Mouse (Mus musculus) urinary bladder, adult 2 months (tissue): Measurements from ENCODE around the gene Gm20388. TPM values are rescaled to one million over a fixed set of nuclear protein-coding genes. Genes with fewer than 3 reads are reported as not detected.
A peak's percentile ranks its signal among the peaks of the same experiment; 100 is the strongest.
"Not testable (repeated sequence)": the region's sequence is repeated elsewhere in the genome, so short reads cannot be mapped to it uniquely, and the experiment has no call there.

Source experiments
- DNase-seq: peaks from one replicate; pipeline ENCODE4 v3.0.0; 2022; ENCODE audit warnings: low spot score
- polyA plus RNA-seq: library from polyadenylated mRNA; depleted of rRNA; stranded (reverse); fragments of >200 nt; gene quantifications from 2 replicates; pipeline ENCODE4 v1.2.3, GENCODE M21; 2012

The Gm20388 gene
- polyA plus RNA-seq, 1 experiment, result 50.2 TPM

GRCm38 (mm10) chr8:123000311-123000710 lies 3089.7 kb downstream of the Gm20388 start:
- no peak for DNase-seq

- no peak for DNase-seq
Measured at GRCm38 (mm10) chr8:123004033-123004922, 3093.6 kb downstream of the Gm20388 start.

GRCm38 (mm10) chr8:123005328-123005727 lies 3094.7 kb downstream of the Gm20388 start:
- no peak for DNase-seq

GRCm38 (mm10) chr8:123005805-123006204 lies 3095.2 kb downstream of the Gm20388 start:
- DNase-seq, result no peak

GRCm38 (mm10) chr8:123011321-123011720 lies 3100.7 kb downstream of the Gm20388 start:
- DNase-seq, result no peak

- DNase-seq, result no peak
Measured at GRCm38 (mm10) chr8:123014429-123014828, 3103.8 kb downstream of the Gm20388 start.

- DNase-seq, result no peak
Measured at GRCm38 (mm10) chr8:123015074-123015473, 3104.4 kb downstream of the Gm20388 start.

- no peak for DNase-seq
Measured at GRCm38 (mm10) chr8:123017143-123017542, 3106.5 kb downstream of the Gm20388 start.

- no peak for DNase-seq
Measured at GRCm38 (mm10) chr8:123018484-123019164, 3108.0 kb downstream of the Gm20388 start.

- DNase-seq, result no peak
Measured at GRCm38 (mm10) chr8:123020084-123020483, 3109.4 kb downstream of the Gm20388 start.

- no peak for DNase-seq
Measured at GRCm38 (mm10) chr8:123020859-123021258, 3110.2 kb downstream of the Gm20388 start.

- DNase-seq, result peak; percentile 31
Measured at GRCm38 (mm10) chr8:123021259-123021658, 3110.6 kb downstream of the Gm20388 start.

GRCm38 (mm10) chr8:123022727-123023126 lies 3112.1 kb downstream of the Gm20388 start:
- no peak for DNase-seq

GRCm38 (mm10) chr8:123024226-123024625 lies 3113.6 kb downstream of the Gm20388 start:
- no peak for DNase-seq

- DNase-seq, result no peak
Measured at GRCm38 (mm10) chr8:123025951-123026351, 3115.3 kb downstream of the Gm20388 start.

GRCm38 (mm10) chr8:123027786-123028185 lies 3117.1 kb downstream of the Gm20388 start:
- DNase-seq, result no peak

- not testable (repeated sequence) for DNase-seq
Measured at GRCm38 (mm10) chr8:123030091-123030490, 3119.4 kb downstream of the Gm20388 start.

GRCm38 (mm10) chr8:123031321-123031978 lies 3120.8 kb downstream of the Gm20388 start:
- no peak for DNase-seq

- DNase-seq, result no peak
Measured at GRCm38 (mm10) chr8:123032730-123033129, 3122.1 kb downstream of the Gm20388 start.

GRCm38 (mm10) chr8:123033431-123033830 lies 3122.8 kb downstream of the Gm20388 start:
- no peak for DNase-seq

- no peak for DNase-seq
Measured at GRCm38 (mm10) chr8:123034171-123034570, 3123.5 kb downstream of the Gm20388 start.

GRCm38 (mm10) chr8:123036956-123037355 lies 3126.3 kb downstream of the Gm20388 start:
- DNase-seq, result no peak
